Mouse (Mus musculus): ENCODE data around the gene Slc25a25. TPM values are rescaled to one million over a fixed set of nuclear protein-coding genes. Genes with fewer than 3 reads are reported as not detected.

Slc25a25 gene
- polyA plus RNA-seq, 1 experiment from 2014 or later = 16.9 TPM

DNA sequence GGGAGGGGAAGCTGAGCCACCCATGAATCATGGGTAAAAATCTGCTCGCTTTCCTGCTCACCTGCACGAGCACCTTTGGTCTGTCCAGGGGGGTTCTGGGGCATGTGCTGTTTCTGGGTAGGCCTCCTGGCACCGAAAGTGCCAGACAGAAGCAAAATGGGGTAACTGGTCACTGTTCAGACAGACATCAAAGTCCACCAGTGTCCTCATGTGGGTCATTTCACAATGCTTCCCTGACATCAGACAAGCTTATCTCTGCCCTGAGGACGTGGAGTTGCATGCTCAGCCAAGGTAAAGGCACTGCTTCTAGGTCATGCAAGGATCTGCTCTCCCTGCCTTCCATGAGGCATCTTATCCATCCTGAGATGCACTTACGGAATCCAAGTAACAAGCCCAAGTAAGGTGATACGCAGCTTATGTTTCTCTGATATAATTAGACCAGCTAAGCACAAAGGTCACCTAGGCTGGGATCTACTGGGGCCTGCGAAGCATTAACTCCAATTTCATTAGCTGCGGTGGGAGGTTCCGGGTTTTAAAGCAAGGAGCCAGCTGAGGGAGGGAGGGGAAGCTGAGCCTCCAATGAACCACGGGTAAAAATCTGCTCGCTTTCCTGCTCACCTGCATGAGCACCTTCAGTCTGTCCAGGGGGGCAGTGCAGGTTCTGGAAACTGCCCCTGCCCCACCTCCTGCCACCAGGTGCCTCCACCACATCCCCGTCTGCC is 32.7 kb downstream of the Slc25a25 start:
- Histone ChIP-seq H3K27me3 (ENCODE audit: control insufficient read depth, insufficient read depth, low read length) (no peaks in the 10 kb centered on the region), H3K36me3 (ENCODE audit: control insufficient read depth, insufficient read depth, low read length) (peaks cover 19% of the 10 kb centered on the region; the same call in 1 of the 2 replicates), H3K4me3 (replicated peaks; ENCODE audit: low read length) (no peak overlapping the region), H3K9ac (ENCODE audit: low read length) (no peak overlapping the region), H3K4me2 (ENCODE audit: low read depth, low read length) (no peak overlapping the region), H3K9me3 (replicated peaks; ENCODE audit: control insufficient read depth, low read length) (no peaks in the 10 kb centered on the region), H3K27ac (ENCODE audit: low read length) (no peak overlapping the region), H3K4me1 (ENCODE audit: control insufficient read depth, insufficient read depth, low read length) (peaks cover 15% of the 10 kb centered on the region)
- ATAC-seq (ENCODE audit: insufficient read depth, low FRiP score) = no peak
- 71% methylated on average over 12 of the region's 12 CpGs for WGBS

- Histone ChIP-seq H3K9ac (ENCODE audit: low read length) (no peak overlapping the region), H3K4me1 (ENCODE audit: control insufficient read depth, insufficient read depth, low read length) (peaks cover 4% of the 10 kb centered on the region; the same call in 1 of the 2 replicates), H3K27me3 (ENCODE audit: control insufficient read depth, insufficient read depth, low read length) (no peaks in the 10 kb centered on the region), H3K27ac (ENCODE audit: low read length) (no peak overlapping the region), H3K4me2 (ENCODE audit: low read depth, low read length) (no peak overlapping the region), H3K36me3 (ENCODE audit: control insufficient read depth, insufficient read depth, low read length) (peaks cover 19% of the 10 kb centered on the region; the same call in 1 of the 2 replicates), H3K9me3 (replicated peaks; ENCODE audit: control insufficient read depth, low read length) (no peaks in the 10 kb centered on the region), H3K4me3 (replicated peaks; ENCODE audit: low read length) (no peak overlapping the region)
- WGBS = 67% methylated on average over 8 of the region's 8 CpGs
- ATAC-seq (ENCODE audit: insufficient read depth, low FRiP score) = no peak
Measured at GRCm38 (mm10) chr2:32417486-32417885, 33.8 kb downstream of the Slc25a25 start.

- no peak overlapping the region for H3K4me3 ChIP-seq (replicated peaks; ENCODE audit: low read length)
- no peak overlapping the region for H3K4me2 ChIP-seq (ENCODE audit: low read depth, low read length)
- H3K27ac ChIP-seq (ENCODE audit: low read length) = no peak overlapping the region
- no peak for ATAC-seq (ENCODE audit: insufficient read depth, low FRiP score)
- no peaks in the 10 kb centered on the region for H3K9me3 ChIP-seq (replicated peaks; ENCODE audit: control insufficient read depth, low read length)
- H3K4me1 ChIP-seq (ENCODE audit: control insufficient read depth, insufficient read depth, low read length) = no peaks in the 10 kb centered on the region; the same call in 1 of the 2 replicates
- no peaks in the 10 kb centered on the region for H3K27me3 ChIP-seq (ENCODE audit: control insufficient read depth, insufficient read depth, low read length)
- H3K36me3 ChIP-seq (ENCODE audit: control insufficient read depth, insufficient read depth, low read length) = peaks cover 19% of the 10 kb centered on the region; the same call in 1 of the 2 replicates
- no peak overlapping the region for H3K9ac ChIP-seq (ENCODE audit: low read length)
- WGBS = 71% methylated on average over 2 of the region's 2 CpGs
Measured at GRCm38 (mm10) chr2:32416556-32416955, 34.7 kb downstream of the Slc25a25 start.

DNA sequence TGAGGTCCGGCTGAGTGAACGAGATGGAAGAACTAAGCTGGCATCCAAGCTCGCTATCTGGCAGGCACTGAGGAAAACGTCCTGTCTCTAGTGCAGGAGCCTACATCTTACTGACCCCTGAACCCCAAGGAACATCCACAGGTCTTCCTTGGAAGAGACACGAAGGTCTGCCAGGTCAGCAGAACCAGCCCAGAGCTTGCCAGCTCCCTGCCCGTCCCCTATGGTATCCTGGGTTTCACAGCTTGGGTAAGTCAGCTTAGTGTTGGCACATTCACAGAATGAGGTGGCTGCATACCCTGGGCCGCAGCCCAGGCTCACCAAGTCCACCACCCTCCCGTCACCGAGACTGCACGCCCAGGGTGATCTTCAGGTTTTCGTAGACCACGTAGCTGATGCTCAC is 35.4 kb downstream of the Slc25a25 start:
- Histone ChIP-seq H3K4me3 (replicated peaks; ENCODE audit: low read length) (no peak overlapping the region), H3K9me3 (replicated peaks; ENCODE audit: control insufficient read depth, low read length) (no peaks in the 10 kb centered on the region), H3K4me2 (ENCODE audit: low read depth, low read length) (no peak overlapping the region), H3K36me3 (ENCODE audit: control insufficient read depth, insufficient read depth, low read length) (peaks cover 19% of the 10 kb centered on the region; the same call in 1 of the 2 replicates), H3K27ac (ENCODE audit: low read length) (no peak overlapping the region), H3K27me3 (ENCODE audit: control insufficient read depth, insufficient read depth, low read length) (no peaks in the 10 kb centered on the region), H3K4me1 (ENCODE audit: control insufficient read depth, insufficient read depth, low read length) (no peaks in the 10 kb centered on the region; the same call in 1 of the 2 replicates), H3K9ac (ENCODE audit: low read length) (no peak overlapping the region)
- ATAC-seq (ENCODE audit: insufficient read depth, low FRiP score) = no peak
- WGBS = 94% methylated on average over 12 of the region's 12 CpGs

DNA sequence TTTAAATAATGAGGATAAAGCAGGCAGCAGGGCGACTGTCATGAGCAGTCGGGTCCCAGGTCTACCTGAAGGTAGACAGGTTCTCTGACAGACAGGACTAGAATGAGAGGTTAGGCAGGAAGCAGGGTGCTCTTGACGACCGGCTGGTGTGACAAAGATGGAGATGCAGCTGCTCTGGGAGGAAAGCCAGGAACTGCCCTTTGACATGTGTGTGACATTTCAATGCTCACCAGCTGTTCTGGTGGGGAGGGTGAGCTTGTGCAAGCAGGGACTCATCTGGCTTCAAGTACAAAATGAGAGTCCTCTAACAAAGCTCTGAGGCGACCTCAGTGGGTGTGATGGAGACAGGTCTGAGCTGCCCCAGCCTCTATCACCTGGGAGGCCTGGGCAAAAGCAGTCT is 37.3 kb downstream of the Slc25a25 start:
- H3K4me3 ChIP-seq (replicated peaks; ENCODE audit: low read length) = no peak overlapping the region
- ATAC-seq (ENCODE audit: insufficient read depth, low FRiP score) = no peak
- no peak overlapping the region for H3K27ac ChIP-seq (ENCODE audit: low read length)
- no peak overlapping the region for H3K9ac ChIP-seq (ENCODE audit: low read length)
- H3K4me1 ChIP-seq (ENCODE audit: control insufficient read depth, insufficient read depth, low read length) = peaks cover 1% of the 10 kb centered on the region
- H3K4me2 ChIP-seq (ENCODE audit: low read depth, low read length) = no peak overlapping the region
- no peaks in the 10 kb centered on the region for H3K27me3 ChIP-seq (ENCODE audit: control insufficient read depth, insufficient read depth, low read length)
- no peaks in the 10 kb centered on the region for H3K9me3 ChIP-seq (replicated peaks; ENCODE audit: control insufficient read depth, low read length)
- 42% methylated on average over 5 of the region's 5 CpGs for WGBS
- peaks cover 12% of the 10 kb centered on the region; the same call in 1 of the 2 replicates for H3K36me3 ChIP-seq (ENCODE audit: control insufficient read depth, insufficient read depth, low read length)

DNA sequence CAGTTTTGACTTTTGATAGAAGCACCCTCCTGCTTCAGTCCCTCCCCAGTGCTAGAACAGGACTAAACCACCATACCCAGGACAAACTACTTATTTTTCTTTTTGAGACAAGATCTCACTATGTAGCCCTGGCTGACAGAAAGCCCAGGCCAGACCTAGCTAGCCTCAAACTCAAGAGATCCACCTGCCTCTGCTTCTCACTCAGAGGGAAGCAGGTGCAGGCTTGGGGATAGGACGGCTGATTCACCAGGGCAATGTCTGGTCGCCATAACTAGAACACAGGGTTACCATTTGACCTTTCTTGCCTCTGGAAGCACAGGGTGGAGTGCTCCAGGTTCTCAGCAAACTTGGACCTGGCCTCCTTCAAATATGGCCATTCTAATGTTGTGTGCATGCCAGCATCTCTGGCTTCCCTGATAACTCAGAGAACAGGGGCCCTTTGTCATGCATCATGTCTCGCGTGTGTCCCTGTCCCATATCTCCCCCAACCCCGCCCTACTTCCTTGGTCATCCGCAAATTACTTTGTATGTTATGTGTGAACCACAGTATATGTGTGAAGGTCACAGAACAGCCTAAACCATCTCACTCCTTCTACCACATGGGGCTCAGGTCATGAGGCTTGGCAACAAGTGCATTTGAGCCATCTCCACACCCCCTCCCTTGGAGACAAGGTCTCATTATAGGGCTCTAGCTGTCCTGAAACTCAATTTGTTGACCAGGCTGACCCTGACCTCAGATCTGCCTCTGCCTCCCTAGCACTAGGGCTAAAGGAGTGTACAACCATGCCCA is 38.3 kb downstream of the Slc25a25 start:
- no peak for ATAC-seq (ENCODE audit: insufficient read depth, low FRiP score)
- H3K36me3 ChIP-seq (ENCODE audit: control insufficient read depth, insufficient read depth, low read length) = peaks cover 12% of the 10 kb centered on the region; the same call in 1 of the 2 replicates
- WGBS = 86% methylated on average over 6 of the region's 6 CpGs
- H3K27me3 ChIP-seq (ENCODE audit: control insufficient read depth, insufficient read depth, low read length) = no peaks in the 10 kb centered on the region
- H3K4me1 ChIP-seq (ENCODE audit: control insufficient read depth, insufficient read depth, low read length) = peaks cover 5% of the 10 kb centered on the region
- H3K4me2 ChIP-seq (ENCODE audit: low read depth, low read length) = no peak overlapping the region
- no peak overlapping the region for H3K4me3 ChIP-seq (replicated peaks; ENCODE audit: low read length)
- no peak overlapping the region for H3K27ac ChIP-seq (ENCODE audit: low read length)
- no peaks in the 10 kb centered on the region for H3K9me3 ChIP-seq (replicated peaks; ENCODE audit: control insufficient read depth, low read length)
- H3K9ac ChIP-seq (ENCODE audit: low read length) = no peak overlapping the region

DNA sequence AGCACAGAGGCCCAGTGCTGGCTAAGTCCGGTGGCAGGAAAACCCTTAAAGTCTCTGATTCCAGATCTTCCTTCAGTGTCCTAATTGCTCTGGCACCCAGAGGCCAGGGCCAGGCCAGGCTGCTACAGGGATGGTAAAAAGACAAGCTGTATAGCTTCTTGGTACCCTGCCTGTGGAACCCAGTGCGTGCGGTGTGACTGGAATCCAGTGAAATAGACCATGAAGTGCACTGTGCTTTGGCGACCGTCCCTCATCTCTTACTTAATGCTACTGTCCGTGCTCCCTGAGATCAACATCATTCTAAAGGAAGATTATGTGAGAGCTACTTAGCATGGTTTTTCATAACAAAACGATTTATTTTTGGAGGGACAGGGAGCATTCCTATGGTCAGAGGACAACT is 39.8 kb downstream of the Slc25a25 start:
- no peak overlapping the region for H3K9ac ChIP-seq (ENCODE audit: low read length)
- WGBS = 82% methylated on average over 7 of the region's 7 CpGs
- H3K4me1 ChIP-seq (ENCODE audit: control insufficient read depth, insufficient read depth, low read length) = peaks cover 5% of the 10 kb centered on the region
- H3K9me3 ChIP-seq (replicated peaks; ENCODE audit: control insufficient read depth, low read length) = no peaks in the 10 kb centered on the region
- peaks cover 7% of the 10 kb centered on the region; the same call in 1 of the 2 replicates for H3K36me3 ChIP-seq (ENCODE audit: control insufficient read depth, insufficient read depth, low read length)
- no peak overlapping the region for H3K27ac ChIP-seq (ENCODE audit: low read length)
- no peak overlapping the region for H3K4me2 ChIP-seq (ENCODE audit: low read depth, low read length)
- ATAC-seq (ENCODE audit: insufficient read depth, low FRiP score) = no peak
- H3K4me3 ChIP-seq (replicated peaks; ENCODE audit: low read length) = no peak overlapping the region
- no peaks in the 10 kb centered on the region for H3K27me3 ChIP-seq (ENCODE audit: control insufficient read depth, insufficient read depth, low read length)

DNA sequence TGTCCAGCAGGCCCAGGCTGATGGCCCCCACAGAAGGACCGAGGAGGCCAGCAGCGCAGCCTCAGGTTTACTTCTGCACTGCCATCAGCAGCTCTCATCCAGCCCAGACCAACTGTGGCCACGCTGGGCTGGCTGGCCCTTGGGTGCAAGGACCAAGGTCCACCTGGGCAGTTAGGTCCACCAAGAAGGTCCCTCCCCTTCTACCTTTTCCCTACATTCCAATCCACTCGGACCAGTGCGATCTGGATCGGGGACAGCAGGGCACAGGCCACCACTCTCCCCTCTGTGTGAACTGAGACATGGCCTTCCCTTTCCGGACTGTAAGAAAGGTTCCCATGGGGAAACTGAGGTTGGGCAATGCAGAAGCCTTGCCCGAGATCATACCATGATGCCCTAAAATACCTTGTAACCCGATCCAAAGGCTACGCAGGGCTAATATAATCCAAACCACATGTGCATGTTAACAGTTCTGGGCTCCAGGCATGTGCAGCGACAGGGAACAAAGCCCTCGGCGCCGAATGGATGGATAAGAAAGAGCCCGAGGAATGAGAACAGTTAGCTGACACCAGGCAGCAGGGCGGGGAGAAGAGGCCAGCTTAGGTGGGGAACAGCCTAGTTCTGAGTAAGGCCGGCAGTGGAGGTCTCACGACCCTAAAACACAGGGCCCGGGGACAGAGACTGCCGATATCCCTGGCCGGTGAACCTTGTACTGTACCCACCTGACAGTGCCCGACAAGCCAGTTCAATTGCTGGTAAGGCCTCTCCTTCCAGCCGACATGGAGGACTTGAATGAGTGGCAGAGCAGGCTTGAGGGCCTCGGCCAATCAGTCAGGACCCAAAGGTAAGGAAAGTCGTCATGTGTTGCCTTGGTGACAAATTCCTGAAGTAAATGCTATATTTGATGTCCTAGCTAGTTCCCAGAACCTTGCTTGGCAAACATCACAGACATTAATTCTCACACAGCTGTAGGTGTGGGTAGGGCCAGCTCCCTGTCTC is 42.5 kb downstream of the Slc25a25 start:
- Histone ChIP-seq H3K4me1 (ENCODE audit: control insufficient read depth, insufficient read depth, low read length) (peaks cover 5% of the 10 kb centered on the region; the same call in 1 of the 2 replicates), H3K9me3 (replicated peaks; ENCODE audit: control insufficient read depth, low read length) (no peaks in the 10 kb centered on the region), H3K4me2 (ENCODE audit: low read depth, low read length) (no peak overlapping the region), H3K4me3 (replicated peaks; ENCODE audit: low read length) (no peak overlapping the region), H3K27me3 (ENCODE audit: control insufficient read depth, insufficient read depth, low read length) (no peaks in the 10 kb centered on the region), H3K36me3 (ENCODE audit: control insufficient read depth, insufficient read depth, low read length) (no peaks in the 10 kb centered on the region), H3K9ac (ENCODE audit: low read length) (0 out of 2 replicates have a peak overlapping the region, but pooled peaks have one; percentile 21), H3K27ac (ENCODE audit: low read length) (no peak overlapping the region)
- peak; percentile 49; the same call in 1 of the 2 replicates for ATAC-seq (ENCODE audit: insufficient read depth, low FRiP score)
- 62% methylated on average over 25 of the region's 25 CpGs for WGBS
